Mouse (Mus musculus) urinary bladder, postnatal 25 days (tissue): Measurements from ENCODE around the gene Calr.
A peak's percentile ranks its signal among the peaks of the same experiment; 100 is the strongest.

Experiments
- DNase-seq: peaks from one replicate; pipeline ENCODE4 v3.0.0; 2022; ENCODE audit warnings: low spot score

Calr gene

DNA sequence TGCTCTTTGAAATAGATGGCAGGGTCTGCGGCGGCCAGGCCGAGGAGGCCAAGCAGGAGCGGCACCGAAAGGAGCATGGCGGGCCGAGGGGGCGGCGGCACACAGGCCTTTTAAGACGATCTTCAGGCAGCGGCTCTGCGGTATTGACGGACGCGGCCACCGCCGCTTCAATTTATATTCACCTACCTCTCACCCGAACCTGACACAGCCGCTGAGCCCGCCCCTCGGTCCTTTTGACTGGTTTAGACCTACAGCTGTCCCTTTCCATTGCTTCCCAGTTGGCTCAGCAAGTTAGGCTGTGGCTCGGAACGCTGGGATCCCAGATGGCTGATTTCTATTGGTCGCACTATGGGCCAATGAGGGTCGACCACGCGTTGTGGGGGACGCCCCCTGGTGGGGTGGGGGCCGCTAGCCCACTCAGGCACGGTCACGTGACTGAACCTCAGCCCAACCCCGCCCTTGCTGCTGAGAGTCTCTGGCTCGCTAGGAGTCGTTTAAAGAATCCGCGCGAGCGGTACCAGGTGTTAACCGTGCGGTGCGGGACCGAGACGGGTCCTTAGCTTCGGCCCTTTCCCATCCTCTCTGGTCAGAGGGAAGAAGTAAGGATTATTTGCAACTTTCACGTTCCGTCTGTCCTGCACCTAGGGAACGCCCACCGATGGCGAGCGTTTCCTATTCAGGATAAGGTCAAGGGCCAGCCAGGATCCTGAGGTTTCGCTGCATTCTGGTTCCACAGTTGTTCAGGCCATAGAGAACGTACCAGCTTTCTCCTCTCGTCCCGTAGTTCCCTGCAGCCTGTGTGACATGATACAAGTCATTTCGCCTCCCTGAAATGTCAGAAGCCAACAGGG, at the start of gene Calr:
Calr (minus strand) TSS at position 213 of the 851 bp plus-strand sequence.
- DNase-seq = peak; percentile 97

DNA sequence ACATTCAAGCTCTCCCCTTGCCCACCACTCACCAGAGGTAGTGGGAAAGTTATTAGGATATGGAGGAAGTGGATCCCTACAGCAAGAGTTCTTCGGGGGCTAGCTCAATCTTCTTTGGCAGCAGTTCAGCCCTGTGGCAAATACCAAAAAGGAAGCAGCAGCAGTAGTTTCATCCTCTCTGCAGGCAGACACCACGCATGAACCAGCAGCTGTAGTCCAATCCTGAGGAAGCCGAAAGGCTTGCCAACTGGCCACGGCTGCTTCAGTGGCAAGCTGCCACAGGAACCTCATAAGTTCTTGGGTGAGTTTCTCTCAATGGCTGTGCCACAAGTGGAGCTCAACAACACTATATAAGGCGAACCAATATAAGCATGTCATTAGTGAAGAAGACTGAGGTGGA, 49.2 kb upstream of the Calr start:
- DNase-seq = no peak

- DNase-seq = peak; percentile 77
Measured at GRCm38 (mm10) chr8:84893709-84894134, 47.0 kb upstream of the Calr start, which contains the start of gene Gcdh. Gene Gcdh, minus strand, starts transcription at chr8:84893921.

DNA sequence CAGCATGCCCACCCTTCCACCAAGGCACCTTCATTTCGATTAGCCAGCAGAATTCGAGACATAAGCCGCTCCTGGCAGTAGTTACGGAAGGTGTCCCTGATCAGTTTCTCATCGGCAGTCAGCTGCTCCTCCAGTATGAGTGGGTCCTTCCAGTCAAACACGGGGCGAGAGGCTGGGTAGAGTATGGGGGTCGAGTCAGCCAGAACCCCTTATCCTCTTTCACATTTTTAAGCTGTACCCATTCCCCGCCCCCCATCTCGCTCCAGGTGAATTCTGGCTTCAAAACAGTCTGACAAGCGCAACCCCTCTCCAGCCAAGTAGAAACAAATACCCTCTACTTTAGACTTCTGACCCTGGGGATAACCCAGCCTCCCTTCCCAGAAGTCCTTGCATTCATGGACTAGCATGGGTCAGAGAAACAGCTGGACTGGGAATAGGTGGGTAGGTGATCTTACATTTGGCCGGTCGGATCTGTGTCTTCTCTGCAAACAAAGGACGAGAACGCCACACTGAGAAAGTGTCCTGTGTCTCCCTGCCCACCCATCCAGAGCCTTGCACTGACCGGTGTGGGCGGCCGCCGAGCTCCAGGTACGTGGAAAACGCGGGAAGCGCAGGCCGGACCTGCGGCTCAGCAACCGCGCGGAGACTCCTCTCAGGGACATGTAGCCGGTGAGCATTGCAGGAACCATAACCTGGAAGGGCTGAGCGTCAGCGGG, 46.4 kb upstream of the Calr start:
- DNase-seq = no peak

GRCm38 (mm10) chr8:84889141-84889540, 42.4 kb upstream of the Calr start:
- DNase-seq = no peak

DNA sequence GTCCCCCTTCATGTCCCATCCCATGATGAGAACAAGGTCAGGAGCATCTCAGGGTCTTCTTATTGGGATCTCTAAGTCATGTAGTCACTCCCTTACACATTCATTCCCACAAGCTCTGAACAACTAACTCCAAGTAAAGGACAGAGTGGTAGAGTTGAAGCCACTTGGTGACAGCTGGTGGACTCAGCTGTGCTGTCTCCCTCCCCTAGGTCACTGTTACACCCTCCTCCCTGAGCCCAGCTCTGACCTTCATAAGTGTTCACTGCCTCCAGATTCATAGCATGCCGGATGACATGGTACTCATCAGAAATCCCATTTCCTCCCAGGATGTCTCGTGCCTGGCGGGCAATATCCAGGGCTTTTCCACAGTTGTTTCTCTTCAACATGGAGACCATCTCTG, 41.5 kb upstream of the Calr start:
- DNase-seq = no peak

DNA sequence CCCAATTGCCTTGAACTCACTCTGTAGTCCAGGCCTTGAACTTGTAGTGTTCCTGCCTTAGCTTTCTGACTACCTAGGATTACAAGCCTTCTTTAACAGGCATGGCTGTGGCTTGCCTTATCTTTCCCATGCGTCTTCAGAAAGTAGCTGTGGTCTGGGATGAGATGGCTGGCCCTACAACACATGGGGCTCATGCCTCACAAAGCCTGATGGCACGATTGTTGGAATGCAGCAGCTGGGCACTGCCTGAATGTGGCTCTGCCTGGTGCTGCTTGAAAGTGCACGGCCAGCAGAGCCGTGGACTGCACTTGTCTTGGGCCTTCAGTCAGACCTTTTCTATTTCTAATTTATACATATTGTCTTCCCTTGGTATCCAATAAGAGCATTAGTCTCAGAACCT, 38.0 kb upstream of the Calr start:
- DNase-seq = no peak

DNA sequence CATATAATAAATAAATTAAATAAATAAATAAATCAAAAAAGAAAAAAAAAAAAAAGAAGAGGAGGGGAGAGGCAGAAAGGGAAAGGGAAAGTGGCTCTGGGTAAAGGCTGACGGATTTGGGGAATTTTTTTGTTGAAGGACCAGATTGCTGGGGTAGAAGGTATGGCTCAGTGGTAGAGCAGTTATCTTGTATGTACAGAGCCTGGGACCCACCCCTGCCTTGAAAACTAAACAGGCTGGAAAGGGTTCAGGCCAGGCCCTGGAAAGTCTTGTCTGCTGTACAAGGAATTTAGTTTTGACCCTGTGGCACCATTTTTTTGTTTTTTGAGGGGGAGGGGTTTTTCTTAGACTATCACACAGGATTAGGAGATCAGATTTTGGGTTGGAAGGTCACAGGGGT, 32.2 kb upstream of the Calr start:
- DNase-seq = no peak

- no peak for DNase-seq
Measured at GRCm38 (mm10) chr8:84877297-84878035, 30.7 kb upstream of the Calr start.

DNA sequence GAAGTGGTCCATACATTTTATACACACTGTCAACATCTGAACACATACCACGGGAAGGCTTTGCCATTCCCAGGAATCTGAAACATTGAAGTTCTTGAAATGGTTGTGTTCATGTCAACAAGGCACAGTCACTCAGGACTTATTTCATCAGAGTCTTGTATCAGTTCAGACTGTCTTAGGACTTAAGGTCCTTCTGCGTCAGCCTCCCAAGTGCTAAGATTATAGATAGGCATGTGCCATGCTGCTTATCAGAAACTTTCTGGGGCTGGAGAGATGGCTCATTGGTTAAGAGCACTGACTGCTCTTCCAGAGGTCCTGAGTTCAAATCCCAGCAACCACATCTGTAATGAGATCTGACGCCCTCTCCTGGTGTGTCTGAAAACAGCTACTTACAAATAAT, 27.6 kb upstream of the Calr start:
- no peak for DNase-seq

- no peak for DNase-seq
Measured at GRCm38 (mm10) chr8:84873016-84873415, 26.3 kb upstream of the Calr start.

- DNase-seq = peak; percentile 29
Measured at GRCm38 (mm10) chr8:84872309-84872965, 25.7 kb upstream of the Calr start.

DNA sequence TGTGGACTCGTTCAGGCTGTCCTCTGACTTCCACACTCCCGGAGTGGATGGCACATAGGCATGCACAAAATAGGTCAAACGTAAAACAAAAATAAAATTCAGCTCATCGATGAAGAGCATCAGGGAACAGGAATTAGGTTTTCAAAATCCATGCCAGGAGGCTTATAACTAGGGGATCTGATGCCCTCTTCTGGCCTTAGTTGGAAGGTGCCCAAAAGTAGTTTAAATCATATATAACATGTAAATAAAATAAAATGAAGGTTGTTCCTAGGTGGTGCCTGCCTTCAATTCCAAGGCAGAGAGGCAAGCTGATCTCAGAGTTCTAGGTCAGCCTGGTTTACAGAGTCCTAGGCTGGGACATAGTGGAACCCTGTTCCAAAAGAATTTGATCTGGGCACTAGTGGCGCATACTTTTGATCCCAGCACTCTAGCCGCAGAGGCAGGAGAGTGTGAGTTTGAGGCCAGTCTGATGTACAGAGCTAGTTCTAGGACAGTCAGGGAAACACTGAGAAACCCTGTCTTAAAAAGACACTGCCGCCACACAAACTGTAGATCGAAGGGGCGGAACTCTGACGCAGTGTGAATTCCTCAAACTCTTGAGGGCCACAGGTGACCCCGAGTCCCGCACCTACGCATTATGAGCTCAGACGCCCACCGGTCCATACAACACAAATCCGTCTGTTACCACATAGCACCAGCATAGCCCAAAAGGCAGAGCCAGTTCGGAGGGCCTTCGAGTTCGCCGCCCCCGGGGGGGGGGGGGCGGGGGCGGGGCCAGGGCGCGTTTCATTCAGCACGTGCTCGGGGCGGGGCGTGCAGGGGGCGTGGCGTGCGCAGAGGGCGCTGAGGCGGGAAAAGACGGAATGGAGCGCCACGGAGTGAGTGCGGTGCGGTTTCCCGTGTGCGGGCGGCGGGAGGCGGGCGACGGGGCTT, 24.9 kb upstream of the Calr start, which contains the start of gene Syce2:
Syce2 (plus strand) TSS at position 736 of the 933 bp plus-strand sequence.
- DNase-seq = peak; percentile 81

GRCm38 (mm10) chr8:84856864-84857441, 10.2 kb upstream of the Calr start, which contains the start of gene Farsa:
Gene Farsa, plus strand, starts transcription at chr8:84856989.
- DNase-seq = peak; percentile 90

DNA sequence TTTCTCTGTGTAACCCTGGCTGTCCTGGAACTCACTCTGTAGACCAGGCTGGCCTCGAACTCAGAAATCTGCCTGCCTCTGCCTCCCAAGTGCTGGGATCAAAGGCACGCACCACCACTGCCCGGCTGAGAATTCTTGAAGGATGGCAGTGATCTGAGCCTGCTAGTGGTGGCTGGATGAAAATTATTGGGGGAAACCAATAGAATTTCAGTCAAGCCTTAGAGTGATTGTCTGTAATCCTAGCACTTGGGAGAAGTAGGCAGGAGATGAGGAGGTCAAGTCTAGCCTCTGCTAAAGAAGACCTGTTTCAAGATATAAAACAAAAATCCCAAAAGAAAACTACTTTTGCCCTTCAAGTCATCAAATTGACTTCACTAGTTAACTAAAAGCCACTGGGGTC, 9.7 kb upstream of the Calr start:
- DNase-seq = no peak

DNA sequence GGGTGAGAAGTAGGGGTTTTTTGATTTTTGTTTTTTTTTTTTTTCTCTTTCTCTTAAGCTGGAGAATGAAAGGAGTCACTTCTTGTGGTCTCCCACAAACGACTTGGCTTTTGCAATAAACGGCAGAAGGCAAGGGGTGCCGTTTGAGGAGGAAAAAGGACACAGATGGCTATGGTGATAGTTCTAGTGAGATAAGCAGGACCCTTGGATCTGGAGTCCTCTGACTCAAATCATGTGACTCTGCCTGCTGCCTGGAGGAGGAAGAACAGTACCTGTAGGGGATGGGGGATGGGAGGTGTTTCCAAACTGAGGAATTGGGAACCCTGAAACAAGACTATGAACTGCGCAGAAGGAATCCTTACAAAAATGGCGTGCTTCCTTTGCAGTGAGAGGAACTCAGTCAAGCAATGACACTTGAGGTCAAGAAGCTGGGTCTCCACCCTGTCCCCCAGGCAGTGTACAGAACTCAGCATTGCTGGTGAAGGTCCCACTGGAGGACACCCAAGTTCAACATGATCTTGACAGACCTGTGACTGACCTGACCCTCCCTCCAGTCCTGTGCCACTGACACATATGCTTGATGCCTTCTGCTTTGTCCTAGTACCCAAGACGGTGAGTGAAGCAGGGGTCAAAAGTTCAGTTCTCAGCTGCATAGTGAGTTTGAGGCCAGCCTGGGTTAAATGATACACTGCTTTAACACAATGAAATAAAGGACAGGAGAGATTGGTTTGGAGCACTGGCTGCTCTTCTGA, 1.1 kb upstream of the Calr start:
- no peak for DNase-seq

DNA sequence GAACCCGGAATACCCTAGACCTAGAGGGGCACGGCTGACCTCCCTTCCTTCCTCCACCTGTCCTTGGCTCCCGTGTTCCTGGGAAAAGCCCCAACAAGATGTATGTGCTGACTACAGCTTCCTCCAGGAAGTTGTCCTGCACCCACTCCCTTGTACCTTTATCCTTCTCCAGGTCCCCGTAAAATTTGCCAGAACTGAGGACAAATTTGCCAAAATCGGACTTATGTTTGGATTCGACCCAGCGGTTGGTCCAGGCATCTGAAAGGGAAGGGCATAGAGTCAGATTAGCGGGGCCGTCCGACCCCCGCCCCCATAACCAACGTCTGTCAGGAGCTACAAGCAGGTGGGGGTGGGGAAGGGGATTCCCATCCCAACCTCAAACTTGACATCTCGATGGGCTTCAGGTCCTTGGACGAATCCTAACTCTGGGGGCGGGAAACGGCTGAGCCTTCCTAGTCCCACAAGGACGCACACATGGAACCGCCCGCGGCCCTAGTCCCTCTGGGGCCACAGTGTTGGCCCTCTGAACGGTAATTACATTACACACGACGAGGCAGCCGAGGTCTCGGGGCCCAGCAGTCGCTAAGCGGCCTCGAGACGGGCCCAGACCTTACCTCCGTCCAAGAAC, 526 bp downstream of the Calr start:
- no peak for DNase-seq

DNA sequence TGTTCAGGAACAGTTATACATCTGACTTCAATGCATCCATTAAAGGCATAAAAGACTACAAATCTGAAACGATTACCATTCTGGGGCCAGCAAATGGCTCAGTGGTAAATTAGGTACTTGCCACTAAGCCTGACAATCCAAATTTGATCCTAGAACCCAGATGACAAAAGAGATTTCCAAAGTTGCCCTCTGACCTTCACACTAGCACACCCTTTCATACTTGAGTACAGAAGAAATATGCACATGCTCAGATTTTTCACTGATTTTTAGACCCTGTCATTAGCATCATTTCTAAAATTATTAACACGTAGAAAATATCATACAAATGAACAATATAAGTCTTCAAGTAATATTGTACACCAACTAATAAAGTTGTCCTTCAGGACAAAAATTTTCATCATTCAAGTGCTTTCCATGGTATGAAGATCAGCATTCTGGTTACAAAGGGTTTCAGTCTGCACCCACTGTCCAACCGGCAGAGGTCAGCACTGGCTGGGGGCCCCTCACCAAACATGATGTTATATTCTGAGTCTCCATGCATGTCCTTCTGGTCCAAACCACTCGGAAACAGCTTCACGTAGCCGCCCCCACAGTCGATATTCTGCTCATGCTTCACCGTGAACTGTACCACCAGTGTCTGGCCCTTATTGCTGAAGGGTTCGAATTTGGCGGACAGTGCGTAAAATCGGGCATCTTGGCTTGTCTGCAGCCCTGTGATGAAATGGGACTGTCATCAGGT, 1.2 kb downstream of the Calr start:
- no peak for DNase-seq
